Mouse (Mus musculus) limb, embryonic 15.5 days (tissue): ENCODE data around the gene Zdhhc14. TPM values are rescaled to one million over a fixed set of nuclear protein-coding genes. Genes with fewer than 3 reads are reported as not detected.

Source experiments
- ATAC-seq: fragments of 200-750 bp; cut with Nextera tagmentation; 2 replicates; pipeline ENCODE4 v1.8.0; 2017; ENCODE audit warnings: low read depth, moderate TSS enrichment; ENCODE audit not compliant: insufficient number of reproducible peaks, low FRiP score, low TSS enrichment
- H3K27ac ChIP-seq: fragments of 300-500 bp; sonication (generic); 2 replicates; pipeline ENCODE4 v1.5.1; 2015; ENCODE audit warnings: moderate library complexity, mild to moderate bottlenecking, inconsistent platforms
- H3K27me3 ChIP-seq: fragments of 300-500 bp; sonication (generic); 2 replicates; pipeline ENCODE4 v1.6.1; 2015; ENCODE audit warnings: inconsistent platforms
- H3K36me3 ChIP-seq: fragments of 300-500 bp; sonication (generic); 2 replicates; pipeline ENCODE4 v1.6.1; 2015; ENCODE audit warnings: inconsistent platforms
- H3K4me1 ChIP-seq: fragments of 300-500 bp; sonication (generic); 2 replicates; pipeline ENCODE4 v1.6.1; 2015; ENCODE audit warnings: inconsistent platforms
- H3K4me2 ChIP-seq: fragments of 300-500 bp; sonication (generic); 2 replicates; pipeline ENCODE4 v1.6.1; 2015; ENCODE audit warnings: mild to moderate bottlenecking, inconsistent platforms
- H3K4me3 ChIP-seq: fragments of 300-500 bp; sonication (generic); 2 replicates; pipeline ENCODE4 v1.5.1; 2015; ENCODE audit warnings: mild to moderate bottlenecking, inconsistent platforms
- H3K9ac ChIP-seq: fragments of 300-500 bp; sonication (generic); 2 replicates; pipeline ENCODE4 v1.6.1; 2015; ENCODE audit warnings: inconsistent platforms
- H3K9me3 ChIP-seq: fragments of 300-500 bp; sonication (generic); 2 replicates; pipeline ENCODE4 v1.6.1; 2016; ENCODE audit warnings: inconsistent platforms
- WGBS: fragments of 180-500 bp; shearing (Covaris S2); methylation state at CpG from one replicate; pipeline ENCODE4 v1.1.7; 2015; 5-methylcytosine and 5-hydroxymethylcytosine counted together
- polyA plus RNA-seq: library from polyadenylated mRNA; unstranded; fragments of >200 nt; fragmentation: Nextera tagmentation; extraction: Ambion mirVana; gene quantifications from 2 replicates; pipeline ENCODE4 v1.2.1, GENCODE M21; 2015

Gene Zdhhc14
- polyA plus RNA-seq, 1 experiment from 2014 or later = 5.1 TPM

DNA sequence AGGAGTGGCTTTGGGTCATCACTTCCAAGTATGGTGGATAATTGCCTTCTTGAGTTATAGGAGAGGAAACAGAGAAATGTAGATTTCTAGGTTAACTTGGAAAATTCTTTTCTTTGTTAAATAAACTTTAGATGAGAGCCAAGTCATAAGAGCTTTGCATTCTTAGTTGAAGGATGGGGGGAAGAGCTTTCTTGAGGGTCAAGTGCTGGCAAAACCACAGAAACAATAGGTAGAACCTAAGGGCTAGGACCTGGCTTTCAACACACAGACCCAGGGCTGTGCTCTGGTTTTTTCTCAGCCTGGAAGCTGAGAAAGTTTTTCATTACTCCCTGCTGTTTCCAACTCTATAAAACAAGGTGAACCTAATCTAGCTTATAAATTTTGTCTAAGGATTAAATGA is 196.3 kb downstream of the Zdhhc14 start:
- Histone ChIP-seq H3K4me2 (no peak overlapping the region), H3K27me3 (no peaks in the 10 kb centered on the region), H3K27ac (no peak overlapping the region), H3K36me3 (no peaks in the 10 kb centered on the region), H3K4me1 (peaks cover 5% of the 10 kb centered on the region; the same call in 1 of the 2 replicates), H3K9me3 (no peaks in the 10 kb centered on the region), H3K9ac (no peak overlapping the region), H3K4me3 (no peak overlapping the region)
- no peak for ATAC-seq

GRCm38 (mm10) chr17:5690746-5691535 is 198.6 kb downstream of the Zdhhc14 start:
- Histone ChIP-seq H3K9ac (no peak overlapping the region), H3K4me2 (no peak overlapping the region), H3K4me1 (peaks cover 5% of the 10 kb centered on the region; the same call in 1 of the 2 replicates), H3K27ac (no peak overlapping the region), H3K4me3 (no peak overlapping the region), H3K9me3 (no peaks in the 10 kb centered on the region), H3K27me3 (no peaks in the 10 kb centered on the region), H3K36me3 (no peaks in the 10 kb centered on the region)
- 56% methylated on average over 8 of the region's 8 CpGs for WGBS
- no peak for ATAC-seq

DNA sequence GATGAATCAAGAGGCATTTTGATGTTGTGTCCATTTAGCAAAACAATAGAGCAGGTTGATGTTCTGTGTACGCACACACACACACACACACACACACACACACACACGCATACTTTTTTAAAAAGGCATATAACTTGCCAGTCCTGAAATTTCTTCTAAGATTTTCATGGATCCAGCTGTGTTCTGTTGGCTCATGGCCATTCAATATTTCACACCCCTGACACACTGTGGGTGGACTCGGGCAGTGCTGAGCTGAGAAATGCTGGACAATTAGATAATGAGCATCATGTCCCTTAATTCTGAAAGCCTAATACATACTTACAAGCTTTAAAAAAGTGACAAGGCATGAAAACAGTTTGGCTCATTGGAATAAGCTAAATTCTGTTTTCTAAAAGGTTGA is 200.3 kb downstream of the Zdhhc14 start:
- Histone ChIP-seq H3K27me3 (no peaks in the 10 kb centered on the region), H3K36me3 (no peaks in the 10 kb centered on the region), H3K9ac (no peak overlapping the region), H3K4me2 (no peak overlapping the region), H3K9me3 (no peaks in the 10 kb centered on the region), H3K27ac (no peak overlapping the region), H3K4me1 (peaks cover 5% of the 10 kb centered on the region; the same call in 1 of the 2 replicates), H3K4me3 (no peak overlapping the region)
- WGBS = 66% methylated on average over 3 of the region's 3 CpGs
- no peak for ATAC-seq

GRCm38 (mm10) chr17:5693256-5693655 is 200.9 kb downstream of the Zdhhc14 start:
- WGBS = 60% methylated on average over 7 of the region's 7 CpGs
- no peak overlapping the region for H3K27ac ChIP-seq
- no peak overlapping the region for H3K4me2 ChIP-seq
- no peak for ATAC-seq
- no peaks in the 10 kb centered on the region for H3K9me3 ChIP-seq
- no peaks in the 10 kb centered on the region for H3K36me3 ChIP-seq
- H3K4me3 ChIP-seq = no peak overlapping the region
- H3K27me3 ChIP-seq = no peaks in the 10 kb centered on the region
- peaks cover 8% of the 10 kb centered on the region; the same call in 1 of the 2 replicates for H3K4me1 ChIP-seq
- no peak overlapping the region for H3K9ac ChIP-seq

GRCm38 (mm10) chr17:5698447-5699096 is 206.2 kb downstream of the Zdhhc14 start:
- no peak overlapping the region for H3K9ac ChIP-seq
- no peak overlapping the region for H3K4me2 ChIP-seq
- 43% methylated on average over 7 of the region's 7 CpGs for WGBS
- ATAC-seq = no peak
- no peaks in the 10 kb centered on the region for H3K9me3 ChIP-seq
- no peak overlapping the region for H3K27ac ChIP-seq
- H3K36me3 ChIP-seq = no peaks in the 10 kb centered on the region
- H3K4me3 ChIP-seq = no peak overlapping the region
- H3K27me3 ChIP-seq = no peaks in the 10 kb centered on the region
- peaks cover 23% of the 10 kb centered on the region for H3K4me1 ChIP-seq

DNA sequence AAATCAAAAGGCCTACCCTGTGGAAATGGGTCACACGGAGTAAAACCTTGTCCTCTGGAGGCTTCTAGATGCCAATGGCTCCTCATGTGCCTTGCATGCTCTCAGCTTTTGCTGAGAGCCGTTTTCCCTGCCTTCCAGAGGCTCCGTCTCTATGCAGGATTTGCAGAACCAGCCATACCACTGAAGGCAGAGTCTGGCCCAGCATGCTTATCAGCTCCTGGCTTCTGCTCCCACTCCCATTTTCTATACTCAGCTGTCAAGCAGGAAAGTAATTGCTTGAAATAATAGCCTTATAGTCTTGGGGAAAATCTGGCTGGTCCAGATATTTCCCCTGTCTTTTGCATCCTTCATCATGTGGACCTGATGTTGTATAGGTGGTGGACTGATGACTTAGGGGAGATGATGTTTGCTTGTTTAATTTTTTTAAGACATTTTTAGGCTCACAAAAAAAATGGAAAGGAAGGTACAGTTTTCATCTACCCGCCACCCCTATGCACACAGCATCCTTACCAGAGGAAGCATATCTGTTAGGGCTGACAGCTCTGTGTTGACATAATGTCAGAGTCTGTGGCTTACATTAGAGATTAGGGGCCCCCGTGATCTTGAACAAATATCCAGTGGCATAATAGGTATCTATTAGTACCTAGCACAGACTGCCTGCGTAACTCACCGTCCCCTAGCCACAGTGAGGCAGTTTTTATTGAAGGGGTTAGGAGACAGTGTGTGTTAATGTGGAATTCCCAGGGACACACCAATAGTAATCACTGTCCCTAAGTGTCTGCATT is 218.2 kb downstream of the Zdhhc14 start:
- Histone ChIP-seq H3K9ac (no peak overlapping the region), H3K4me2 (no peak overlapping the region), H3K27me3 (no peaks in the 10 kb centered on the region), H3K4me3 (no peak overlapping the region), H3K9me3 (no peaks in the 10 kb centered on the region), H3K4me1 (no peaks in the 10 kb centered on the region), H3K27ac (no peak overlapping the region), H3K36me3 (no peaks in the 10 kb centered on the region)
- ATAC-seq = no peak
- 76% methylated on average over 7 of the region's 7 CpGs for WGBS

DNA sequence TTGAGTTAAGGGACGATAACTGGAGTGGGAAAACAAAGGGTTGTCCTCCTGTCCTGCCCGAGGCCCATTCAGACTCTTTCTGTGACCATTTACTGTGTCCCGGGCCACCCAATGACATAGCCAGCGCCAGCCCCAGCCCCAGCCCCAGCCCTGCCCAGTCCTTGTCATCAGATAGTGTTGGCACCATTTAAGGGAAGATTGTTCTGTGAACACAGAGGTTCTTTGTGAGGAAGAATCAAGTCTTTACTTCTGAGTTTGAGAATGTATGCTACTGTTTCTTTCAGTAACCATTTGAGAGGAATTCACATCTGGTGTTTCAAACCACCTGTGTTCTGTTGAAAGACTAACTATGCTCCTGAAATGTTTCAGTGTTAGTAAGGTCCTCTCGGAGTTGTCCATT is 219.5 kb downstream of the Zdhhc14 start:
- no peak overlapping the region for H3K4me2 ChIP-seq
- 76% methylated on average over 5 of the region's 5 CpGs for WGBS
- H3K4me3 ChIP-seq = no peak overlapping the region
- no peaks in the 10 kb centered on the region for H3K27me3 ChIP-seq
- H3K27ac ChIP-seq = no peak overlapping the region
- no peak overlapping the region for H3K9ac ChIP-seq
- no peaks in the 10 kb centered on the region for H3K9me3 ChIP-seq
- no peaks in the 10 kb centered on the region for H3K36me3 ChIP-seq
- no peak for ATAC-seq
- H3K4me1 ChIP-seq = peaks cover 7% of the 10 kb centered on the region; the same call in 1 of the 2 replicates

DNA sequence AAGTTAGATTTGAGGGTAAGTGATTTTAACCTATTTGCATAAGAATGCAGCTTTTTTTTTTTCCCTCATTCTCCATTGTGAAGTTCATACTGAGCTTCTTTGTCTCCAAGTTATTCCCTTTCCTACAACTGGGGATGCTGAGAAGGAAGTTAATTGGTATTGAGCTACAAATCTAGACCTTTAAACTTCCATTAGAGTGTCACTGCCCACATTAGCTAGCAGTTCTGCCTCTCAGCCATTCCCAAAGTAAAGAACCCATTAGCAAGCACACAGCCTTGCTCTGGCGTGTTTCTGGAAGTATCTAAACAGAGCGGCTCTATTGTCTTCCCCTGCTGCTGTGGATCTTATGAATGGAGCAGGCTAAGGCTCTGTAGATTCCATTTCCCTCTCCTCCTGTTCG is 220.8 kb downstream of the Zdhhc14 start:
- H3K4me2 ChIP-seq = no peak overlapping the region
- H3K27ac ChIP-seq = no peak overlapping the region
- ATAC-seq = no peak
- 73% methylated on average over 3 of the region's 3 CpGs for WGBS
- H3K36me3 ChIP-seq = no peaks in the 10 kb centered on the region
- H3K4me1 ChIP-seq = peaks cover 7% of the 10 kb centered on the region; the same call in 1 of the 2 replicates
- H3K4me3 ChIP-seq = no peak overlapping the region
- no peaks in the 10 kb centered on the region for H3K9me3 ChIP-seq
- H3K27me3 ChIP-seq = no peaks in the 10 kb centered on the region
- H3K9ac ChIP-seq = no peak overlapping the region

- H3K9ac ChIP-seq = no peak overlapping the region
- H3K27me3 ChIP-seq = no peaks in the 10 kb centered on the region
- H3K36me3 ChIP-seq = no peaks in the 10 kb centered on the region
- 85% methylated on average over 4 of the region's 4 CpGs for WGBS
- no peak overlapping the region for H3K27ac ChIP-seq
- no peak overlapping the region for H3K4me3 ChIP-seq
- H3K4me2 ChIP-seq = no peak overlapping the region
- peaks cover 7% of the 10 kb centered on the region; the same call in 1 of the 2 replicates for H3K4me1 ChIP-seq
- no peak for ATAC-seq
- no peaks in the 10 kb centered on the region for H3K9me3 ChIP-seq
Observed at GRCm38 (mm10) chr17:5716912-5717311, 224.6 kb downstream of the Zdhhc14 start.

GRCm38 (mm10) chr17:5718768-5719387 is 226.5 kb downstream of the Zdhhc14 start:
- 80% methylated on average over 7 of the region's 7 CpGs for WGBS
- no peak overlapping the region for H3K4me2 ChIP-seq
- ATAC-seq = no peak
- H3K4me3 ChIP-seq = no peak overlapping the region
- no peak overlapping the region for H3K27ac ChIP-seq
- H3K9ac ChIP-seq = no peak overlapping the region
- H3K9me3 ChIP-seq = no peaks in the 10 kb centered on the region
- no peaks in the 10 kb centered on the region for H3K27me3 ChIP-seq
- H3K36me3 ChIP-seq = no peaks in the 10 kb centered on the region
- peaks cover 9% of the 10 kb centered on the region; the same call in 1 of the 2 replicates for H3K4me1 ChIP-seq

GRCm38 (mm10) chr17:5722802-5723201 is 230.4 kb downstream of the Zdhhc14 start:
- Histone ChIP-seq H3K27ac (no peak overlapping the region), H3K9ac (no peak overlapping the region), H3K36me3 (no peaks in the 10 kb centered on the region), H3K27me3 (no peaks in the 10 kb centered on the region), H3K4me3 (no peak overlapping the region), H3K9me3 (no peaks in the 10 kb centered on the region), H3K4me2 (no peak overlapping the region), H3K4me1 (0 out of 2 replicates have a peak, but pooled peaks cover 2% of the 10 kb centered on the region)
- ATAC-seq = no peak
- WGBS = 87% methylated on average over 2 of the region's 2 CpGs
